Mouse (Mus musculus) E14TG2a.4 (cell line): ENCODE measurements around the gene Ncmap.

Experiments used
- CTCF ChIP-seq: conservative IDR thresholded peaks from 2 replicates; pipeline ENCODE4 v1.5.1; 2014; ENCODE audit warnings: low read length
- NANOG ChIP-seq: IDR thresholded peaks from 2 replicates; pipeline ENCODE4 v1.6.1; 2014; ENCODE audit warnings: borderline replicate concordance, low read length, mixed read lengths
- POU5F1 ChIP-seq: IDR thresholded peaks from 2 replicates; pipeline ENCODE4 v1.6.1; 2014; ENCODE audit warnings: low read length, borderline replicate concordance

DNA sequence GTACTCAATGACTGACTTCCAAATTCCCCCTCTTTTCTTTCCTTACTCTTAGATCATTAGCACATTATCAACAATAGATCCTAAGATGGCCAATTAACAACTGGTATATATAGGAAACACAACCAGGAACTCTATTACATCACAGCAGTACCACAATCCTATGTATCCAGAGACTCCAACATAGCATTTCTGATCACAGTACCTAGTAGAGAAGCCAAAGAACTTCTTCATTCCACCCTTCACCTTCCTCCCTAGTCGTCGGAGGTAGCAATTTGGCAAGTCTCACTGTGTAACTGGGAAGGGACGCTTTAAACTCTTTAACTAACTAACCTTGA is 62.0 kb downstream of the Ncmap start:
- TF ChIP-seq CTCF (no peak), POU5F1 (no peak), NANOG (no peak)
